ENCODE assay signal across 22 mouse cellular contexts in the genomic region with DNA sequence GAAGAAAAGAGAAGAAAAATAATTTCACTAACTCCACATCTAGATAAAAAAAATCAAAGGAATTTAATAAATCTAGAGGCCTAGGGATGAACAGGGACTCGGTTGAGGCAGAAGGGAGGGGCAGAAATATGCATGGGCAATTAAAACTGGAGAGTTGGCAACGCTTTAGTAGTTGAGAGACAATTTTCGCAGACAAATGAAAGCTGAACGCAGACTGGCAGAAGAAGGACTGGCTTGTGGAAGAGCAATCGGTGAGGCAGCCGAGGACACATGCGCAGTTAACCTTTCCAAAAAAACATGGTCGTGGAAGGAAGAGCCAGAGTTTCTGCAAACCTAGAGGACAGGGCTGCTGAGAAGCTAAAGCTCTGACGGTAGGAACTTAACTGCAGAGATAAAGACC.
A peak's percentile ranks its signal among the peaks of the same experiment; 100 is the strongest.
DNase-seq lines count a peak whose midpoint lies in the region; ATAC-seq and TF ChIP-seq lines count a peak whose summit lies in the region.
"Had no signal": no experiment of that assay in that cellular context is flagged by ENCODE, and none has a peak within 500 bp of the region (broad histone marks: within the 10 kb centered on the region; RNA-seq: fewer than 3 reads in every experiment).

No protein-coding gene starts in this region.

- peak overlapping the region; percentile 88 for H3K27ac ChIP-seq in gastrocnemius, adult 2 months
- no peak overlapping the region for H3K27ac ChIP-seq in layer of hippocampus, adult 2 months
- H3K27ac ChIP-seq in stomach, embryonic 14.5 days (ENCODE audit: low read length): peak overlapping the region; percentile 23; the same call in 1 of the 2 replicates
- H3K27ac ChIP-seq: embryonic facial prominence, embryonic 12.5 days; hindbrain, embryonic 12.5 days; intestine, embryonic 15.5 days; left cerebral cortex, adult 2 months; limb, embryonic 10.5 days had no signal

- no peak for TF ChIP-seq CTCF in gastrocnemius, adult 2 months (IDR thresholded peaks at IDR 0.05)
- no peak for TF ChIP-seq CTCF in layer of hippocampus, adult 2 months (conservative IDR thresholded peaks at IDR 0.05)
- TF ChIP-seq CTCF in brain, embryonic 14.5 days (IDR thresholded peaks at IDR 0.05; ENCODE audit: borderline replicate concordance, extremely low read depth, insufficient read depth, insufficient read length): no peak

- DNase-seq in gastrocnemius, adult 2 months: no peak
- DNase-seq in gastrocnemius, postnatal 25 days: no peak
- DNase-seq in layer of hippocampus, adult 2 months (ENCODE audit: low spot score in 2 of 2): peak; percentile 11 to 16
- no peak for DNase-seq in layer of hippocampus, adult 9-11 months
- DNase-seq in brain, embryonic 14.5 days (ENCODE audit: low read depth): peak; percentile 71
- DNase-seq in kidney, postnatal 4 days: no peak
- DNase-seq: adrenal gland, adult 8-10 months; cerebellum, adult 2 months; lung, adult 2 months; midbrain, embryonic 14.5 days; retina, postnatal 1 day; spleen, adult 18-20 months; thymus, postnatal 4 days had no signal

- ATAC-seq in stomach, embryonic 14.5 days (ENCODE audit: insufficient number of reproducible peaks, insufficient read depth, low FRiP score, low read depth): no peak
- no peak for ATAC-seq in monocyte, adult 5-6 weeks (replicated peaks; ENCODE audit: insufficient number of reproducible peaks, low FRiP score, low TSS enrichment, poor library complexity, severe bottlenecking)
- ATAC-seq: intestine, embryonic 15.5 days had no signal

- H3K36me3 ChIP-seq in stomach, embryonic 14.5 days (ENCODE audit: control insufficient read depth, insufficient read depth, low read length): no peaks in the 10 kb centered on the region
- H3K36me3 ChIP-seq: embryonic facial prominence, embryonic 12.5 days; hindbrain, embryonic 12.5 days; intestine, embryonic 15.5 days; kidney, embryonic 15.5 days; limb, embryonic 10.5 days had no signal

- H3K4me2 ChIP-seq in stomach, embryonic 14.5 days (replicated peaks; ENCODE audit: low read depth, low read length): no peak overlapping the region
- H3K4me2 ChIP-seq: embryonic facial prominence, embryonic 12.5 days; hindbrain, embryonic 12.5 days; intestine, embryonic 15.5 days; kidney, embryonic 15.5 days; liver, embryonic 11.5 days had no signal

- peak overlapping the region; percentile 61 for H3K4me3 ChIP-seq in gastrocnemius, adult 2 months
- no peak overlapping the region for H3K4me3 ChIP-seq in layer of hippocampus, adult 2 months
- no peak overlapping the region for H3K4me3 ChIP-seq in stomach, embryonic 14.5 days (ENCODE audit: low read depth, low read length)
- H3K4me3 ChIP-seq: embryonic facial prominence, embryonic 12.5 days; hindbrain, embryonic 12.5 days; intestine, embryonic 15.5 days; kidney, embryonic 15.5 days; left cerebral cortex, adult 2 months; limb, embryonic 10.5 days had no signal

- H3K9me3 ChIP-seq in stomach, embryonic 14.5 days (ENCODE audit: control insufficient read depth, low read depth, low read length): no peaks in the 10 kb centered on the region
- H3K9me3 ChIP-seq: embryonic facial prominence, embryonic 12.5 days; hindbrain, embryonic 12.5 days; intestine, embryonic 15.5 days; kidney, embryonic 15.5 days; limb, embryonic 10.5 days had no signal

- WGBS in stomach, embryonic 14.5 days: 55% methylated on average over 9 of the region's 9 CpGs

- intact Hi-C loops in gastrocnemius, adult 2 months (cut with DNase I): loop anchor here (5.0 kb wide), 2 partner anchors 87 to 108 kb away; a partner anchor contains a TSS

- no peak for TF ChIP-seq POLR2A in brain, embryonic 14.5 days (IDR thresholded peaks at IDR 0.05; ENCODE audit: borderline replicate concordance, extremely low read depth, insufficient read depth, insufficient read length, poor library complexity, severe bottlenecking)

- no peak overlapping the region for H3K9ac ChIP-seq in stomach, embryonic 14.5 days (replicated peaks; ENCODE audit: low read depth, low read length)
- H3K9ac ChIP-seq: embryonic facial prominence, embryonic 12.5 days; hindbrain, embryonic 12.5 days; intestine, embryonic 15.5 days; kidney, embryonic 15.5 days had no signal

- no peaks in the 10 kb centered on the region for H3K4me1 ChIP-seq in stomach, embryonic 14.5 days (ENCODE audit: control insufficient read depth, insufficient read depth, low read length)
- H3K4me1 ChIP-seq: embryonic facial prominence, embryonic 12.5 days; hindbrain, embryonic 12.5 days; intestine, embryonic 15.5 days had no signal

- H3K27me3 ChIP-seq in stomach, embryonic 14.5 days (ENCODE audit: control insufficient read depth, insufficient read depth, low read length): no peaks in the 10 kb centered on the region
- H3K27me3 ChIP-seq: embryonic facial prominence, embryonic 12.5 days; hindbrain, embryonic 12.5 days; intestine, embryonic 15.5 days; kidney, embryonic 15.5 days had no signal

Comparison
In these comparisons a context has a peak if more than half of its experiments do, and no peak if none do; other contexts are left out.
1. DNase-seq: peak in layer of hippocampus, adult 2 months (2 of 2) and brain, embryonic 14.5 days (single experiment); none in gastrocnemius, adult 2 months (single experiment), gastrocnemius, postnatal 25 days (single experiment), layer of hippocampus, adult 9-11 months (single experiment) and kidney, postnatal 4 days (0 of 2).